9 mouse cellular contexts compared by ENCODE assay signal in genomic region chr11:72066330-72066729, GRCm38 (mm10). TPM values are rescaled to one million over a fixed set of nuclear protein-coding genes. Genes with fewer than 3 reads are reported as not detected.
DNase-seq lines count a peak whose midpoint lies in the region; ATAC-seq lines count a peak whose summit lies in the region.
"Had no signal": no experiment of that assay in that cellular context is flagged by ENCODE, and none has a peak within 500 bp of the region (broad histone marks: within the 10 kb centered on the region; RNA-seq: fewer than 3 reads in every experiment).

No protein-coding gene starts in this region.

- H3K27ac ChIP-seq in heart, embryonic 11.5 days (ENCODE audit: low read depth, low read length): no peak overlapping the region
- no peak overlapping the region for H3K27ac ChIP-seq in heart, embryonic 12.5 days (ENCODE audit: poor library complexity, severe bottlenecking)
- H3K27ac ChIP-seq: limb, embryonic 15.5 days had no signal

- H3K4me3 ChIP-seq in heart, embryonic 11.5 days (ENCODE audit: low read depth, low read length): no peak overlapping the region
- no peak overlapping the region for H3K4me3 ChIP-seq in heart, embryonic 12.5 days
- H3K4me3 ChIP-seq: limb, embryonic 15.5 days had no signal

- H3K9ac ChIP-seq in heart, embryonic 11.5 days (ENCODE audit: low read depth, low read length): no peak overlapping the region
- no peak overlapping the region for H3K9ac ChIP-seq in heart, embryonic 12.5 days
- H3K9ac ChIP-seq: limb, embryonic 15.5 days had no signal

- H3K27me3 ChIP-seq in heart, embryonic 11.5 days (ENCODE audit: control insufficient read depth, insufficient read depth, low read length): no peaks in the 10 kb centered on the region
- no peaks in the 10 kb centered on the region; the same call in 1 of the 2 replicates for H3K27me3 ChIP-seq in heart, embryonic 12.5 days (replicated peaks)
- H3K27me3 ChIP-seq: limb, embryonic 15.5 days had no signal

- 41% methylated on average over 6 of the region's 6 CpGs for WGBS in heart, embryonic 11.5 days (ENCODE audit: insufficient replicate concordance)
- 38% methylated on average over 6 of the region's 6 CpGs for WGBS in heart, embryonic 12.5 days

- no peaks in the 10 kb centered on the region for H3K36me3 ChIP-seq in heart, embryonic 11.5 days (ENCODE audit: control insufficient read depth, insufficient read depth, low read length)
- peaks cover 3% of the 10 kb centered on the region; the same call in 1 of the 2 replicates for H3K36me3 ChIP-seq in heart, embryonic 12.5 days
- H3K36me3 ChIP-seq: limb, embryonic 15.5 days had no signal

- no peak overlapping the region for H3K4me2 ChIP-seq in heart, embryonic 11.5 days
- no peak overlapping the region for H3K4me2 ChIP-seq in heart, embryonic 12.5 days
- H3K4me2 ChIP-seq: limb, embryonic 15.5 days had no signal

- no peaks in the 10 kb centered on the region for H3K4me1 ChIP-seq in heart, embryonic 11.5 days (ENCODE audit: control insufficient read depth, insufficient read depth, low read length)
- no peaks in the 10 kb centered on the region for H3K4me1 ChIP-seq in heart, embryonic 12.5 days (replicated peaks)

- peaks cover 18% of the 10 kb centered on the region for H3K9me3 ChIP-seq in heart, embryonic 11.5 days (replicated peaks; ENCODE audit: control insufficient read depth, low read length)
- peaks cover 25% of the 10 kb centered on the region for H3K9me3 ChIP-seq in heart, embryonic 12.5 days (replicated peaks)

- ATAC-seq in heart, embryonic 11.5 days (replicated peaks; ENCODE audit: insufficient number of reproducible peaks, low FRiP score, low TSS enrichment): no peak
- ATAC-seq in heart, embryonic 12.5 days (ENCODE audit: insufficient number of reproducible peaks, low FRiP score): no peak

- DNase-seq in heart, postnatal 4 days: peak; percentile 42
- DNase-seq in CD4-positive helper T cell, adult 2 months (ENCODE audit: low read depth, low spot score): peak; percentile 15
- DNase-seq in cerebellum, adult 9-11 months: peak; percentile 73
- peak; percentile 25 to 71 for DNase-seq in kidney, postnatal 36 days
- peak; percentile 16 for DNase-seq in thymus, postnatal 25 days
- DNase-seq in layer of hippocampus, postnatal 36 days: no peak

RNA-seq across cellular contexts. Expression of gene Pimreg, which starts 24.5 kb away (rescaled TPM):
- 10 to 100 TPM; 30.5 to 38.3 TPM for total RNA-seq in heart, postnatal 4 days (2021)
- polyA plus RNA-seq in heart, embryonic 11.5 days (2014; fragmentation: Nextera tagmentation; extraction: Ambion mirVana): 98.2 and 99.0 TPM in 2 replicates
- polyA plus RNA-seq in heart, embryonic 12.5 days (2016; fragmentation: Nextera tagmentation; extraction: Ambion mirVana): 90.6 and 92.7 TPM in 2 replicates
- total RNA-seq in layer of hippocampus, postnatal 36 days (2021): under 1 TPM; 0.45 to 0.63 TPM

RNA-seq across cellular contexts. Expression of gene Aipl1, which starts 29.0 kb away (rescaled TPM):
- total RNA-seq in heart, postnatal 4 days (2021): under 1 TPM in 1 of 2 experiments, not detected in 1; 0.29 TPM
- 0.34 and 0.52 TPM in 2 replicates for polyA plus RNA-seq in heart, embryonic 11.5 days (2014; fragmentation: Nextera tagmentation; extraction: Ambion mirVana)
- 0.80 and 1.0 TPM in 2 replicates for polyA plus RNA-seq in heart, embryonic 12.5 days (2016; fragmentation: Nextera tagmentation; extraction: Ambion mirVana)
- total RNA-seq in layer of hippocampus, postnatal 36 days (2021): not detected

Comparison
In these comparisons a context has a peak if more than half of its experiments do, and no peak if none do; other contexts are left out.
1. DNase-seq: peak in heart, postnatal 4 days (single experiment), CD4-positive helper T cell, adult 2 months (single experiment), cerebellum, adult 9-11 months (single experiment), kidney, postnatal 36 days (2 of 2) and thymus, postnatal 25 days (single experiment); none in layer of hippocampus, postnatal 36 days (0 of 2).
2. RNA of gene Pimreg, which starts 24.5 kb away (total RNA-seq): 30.5 to 38.3 TPM in heart, postnatal 4 days; 0.45 to 0.63 TPM in layer of hippocampus, postnatal 36 days; every median in the first group is over 10 times any median in the second.